ENCODE assay signal across 12 mouse cellular contexts in the genomic region with DNA sequence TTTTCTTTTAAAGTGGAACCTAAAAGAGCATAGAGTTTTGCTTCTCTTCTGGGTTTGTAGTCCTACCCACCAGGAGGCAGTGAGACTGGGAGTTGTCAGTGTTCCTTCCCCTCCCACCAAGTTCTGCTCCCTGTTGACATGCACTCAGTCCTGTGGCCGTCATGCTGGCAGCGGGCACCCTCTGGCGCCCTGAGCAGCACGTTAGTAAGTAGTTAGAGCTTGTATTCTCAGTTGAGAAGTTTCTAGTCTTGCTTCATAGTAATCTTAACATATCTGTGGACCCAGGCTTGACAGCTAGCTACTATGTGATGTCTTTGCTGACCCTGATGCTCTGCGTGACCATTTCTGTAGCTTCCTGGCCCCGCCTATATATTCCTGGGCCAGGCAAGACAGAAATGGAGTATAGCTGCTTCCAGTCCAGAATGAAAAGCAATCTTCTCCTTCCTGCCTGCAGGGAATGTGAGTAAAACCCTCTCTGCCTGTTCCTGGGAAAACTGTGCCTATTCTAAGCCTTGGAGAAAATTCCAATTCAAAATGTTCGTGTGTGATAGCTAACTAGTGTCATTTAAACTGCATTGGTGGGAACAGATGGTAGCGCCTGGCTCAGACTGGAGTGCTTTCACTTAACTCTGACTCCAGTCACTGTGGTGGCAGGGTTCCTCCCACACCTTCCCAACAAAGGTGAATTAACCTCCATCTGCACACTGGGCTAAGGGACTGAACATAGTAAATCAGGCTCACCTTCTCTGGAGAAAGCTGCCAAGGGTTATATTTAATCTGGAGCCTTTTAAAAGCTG. TPM values are rescaled to one million over a fixed set of nuclear protein-coding genes. Genes with fewer than 3 reads are reported as not detected.
DNase-seq lines count a peak whose midpoint lies in the region; ATAC-seq and TF ChIP-seq lines count a peak whose summit lies in the region.
"Had no signal": no experiment of that assay in that cellular context is flagged by ENCODE, and none has a peak within 500 bp of the region (broad histone marks: within the 10 kb centered on the region; RNA-seq: fewer than 3 reads in every experiment).

No protein-coding gene starts in this region.

- H3K9ac ChIP-seq in liver, embryonic 11.5 days (ENCODE audit: low read depth, low read length) = no peak overlapping the region
- H3K9ac ChIP-seq: hindbrain, embryonic 14.5 days; liver, embryonic 15.5 days had no signal

- ATAC-seq in liver, embryonic 11.5 days (replicated peaks; ENCODE audit: low FRiP score) = no peak
- no peak for ATAC-seq in megakaryocyte, adult 5-6 weeks (ENCODE audit: poor library complexity, severe bottlenecking)

- H3K27me3 ChIP-seq in liver, embryonic 11.5 days (replicated peaks; ENCODE audit: control insufficient read depth, insufficient read depth, low read length) = no peaks in the 10 kb centered on the region
- H3K27me3 ChIP-seq: liver, embryonic 15.5 days had no signal

- 90% methylated on average over 8 of the region's 8 CpGs for WGBS in liver, embryonic 11.5 days

- peak overlapping the region; percentile 82 for H3K27ac ChIP-seq in layer of hippocampus, adult 2 months
- no peak overlapping the region for H3K27ac ChIP-seq in liver, embryonic 11.5 days (ENCODE audit: low read depth, low read length)
- H3K27ac ChIP-seq: heart, embryonic 10.5 days; hindbrain, embryonic 14.5 days; liver, embryonic 15.5 days had no signal

- no peaks in the 10 kb centered on the region for H3K9me3 ChIP-seq in liver, embryonic 11.5 days (ENCODE audit: control insufficient read depth, low read length)
- H3K9me3 ChIP-seq: heart, embryonic 10.5 days; liver, embryonic 15.5 days had no signal

- DNase-seq in layer of hippocampus, adult 11-12 months (ENCODE audit: low spot score) = peak; percentile 61
- no peak for DNase-seq in layer of hippocampus, adult 9-10 months (ENCODE audit: low spot score)
- DNase-seq in cerebellum, adult 9-11 months = peak; percentile 90
- peak; percentile 39 to 67 for DNase-seq in layer of hippocampus, adult 2 months (ENCODE audit: low spot score in 2 of 2)
- DNase-seq in right cerebral cortex, postnatal 25 days = peak; percentile 53
- DNase-seq in liver, embryonic 11.5 days (ENCODE audit: low spot score) = no peak
- DNase-seq: kidney, postnatal 25 days had no signal

- H3K36me3 ChIP-seq in liver, embryonic 11.5 days (ENCODE audit: control insufficient read depth, insufficient read depth, low read length) = 0 out of 2 replicates have a peak, but pooled peaks cover 2% of the 10 kb centered on the region

- no peak overlapping the region for H3K4me2 ChIP-seq in liver, embryonic 11.5 days
- H3K4me2 ChIP-seq: hindbrain, embryonic 14.5 days; liver, embryonic 15.5 days had no signal

- H3K4me3 ChIP-seq in layer of hippocampus, adult 2 months = no peak overlapping the region
- no peak overlapping the region for H3K4me3 ChIP-seq in liver, embryonic 11.5 days (ENCODE audit: low read depth, low read length)
- H3K4me3 ChIP-seq: heart, embryonic 10.5 days; liver, embryonic 15.5 days had no signal

- peak; percentile 29; the same call in 1 of the 2 replicates for TF ChIP-seq CTCF in layer of hippocampus, adult 2 months (conservative IDR thresholded peaks at IDR 0.05)

- no peaks in the 10 kb centered on the region; the same call in 1 of the 2 replicates for H3K4me1 ChIP-seq in liver, embryonic 11.5 days (replicated peaks; ENCODE audit: control insufficient read depth, insufficient read depth, low read length)
- H3K4me1 ChIP-seq: heart, embryonic 10.5 days had no signal

RNA-seq across cellular contexts. Expression of a gene that starts 14.8 kb away (rescaled TPM):
- total RNA-seq in layer of hippocampus, adult 2 months (2021) = 1 to 10 TPM; 2.7 to 2.9 TPM
- polyA plus RNA-seq in liver, embryonic 11.5 days (2014; fragmentation: Nextera tagmentation; extraction: Ambion mirVana) = 0.25 and 0.49 TPM in 2 replicates
- total RNA-seq in megakaryocyte, adult 5-6 weeks (2015) = 0.20 and 2.2 TPM in 2 replicates
- 1.6 and 2.0 TPM in 2 replicates for total RNA-seq in megakaryocyte, adult 5-6 weeks (2017)
- total RNA-seq: megakaryocyte-erythroid progenitor cell, adult 5-6 weeks had no signal
- polyA plus RNA-seq: heart, embryonic 10.5 days; hindbrain, embryonic 14.5 days had no signal

RNA-seq across cellular contexts. Expression of a gene that starts 16.0 kb away (rescaled TPM):
- total RNA-seq in layer of hippocampus, adult 2 months (2021) = 1 to 10 TPM; 7.3 to 9.0 TPM
- polyA plus RNA-seq in liver, embryonic 11.5 days (2014; fragmentation: Nextera tagmentation; extraction: Ambion mirVana) = 4.8 and 5.8 TPM in 2 replicates
- 88.8 and 98.5 TPM in 2 replicates for total RNA-seq in megakaryocyte, adult 5-6 weeks (2015)
- total RNA-seq in megakaryocyte, adult 5-6 weeks (2017) = 115 and 125 TPM in 2 replicates

Comparison
In these comparisons a context has a peak if more than half of its experiments do, and no peak if none do; other contexts are left out.
1. DNase-seq: peak in layer of hippocampus, adult 11-12 months (single experiment), cerebellum, adult 9-11 months (single experiment), layer of hippocampus, adult 2 months (2 of 2) and right cerebral cortex, postnatal 25 days (single experiment); none in layer of hippocampus, adult 9-10 months (single experiment) and liver, embryonic 11.5 days (single experiment).
2. RNA of a gene that starts 16.0 kb away (total RNA-seq): 88.8 to 125 TPM in megakaryocyte, adult 5-6 weeks; 7.3 to 9.0 TPM in layer of hippocampus, adult 2 months; every median in the first group is over 4 times any median in the second.